Mouse (Mus musculus): Measurements from ENCODE around the gene Nfs1.
"Not testable (repeated sequence)": the region's sequence is repeated elsewhere in the genome, so short reads cannot be mapped to it uniquely, and the experiment has no call there.

The Nfs1 gene

GRCm38 (mm10) chr2:156143367-156143766, 619 bp downstream of the Nfs1 start:
- DNase-seq = no peak

- no peak for DNase-seq
These were observed 1.2 kb downstream of the Nfs1 start for GRCm38 (mm10) chr2:156142820-156143219.

GRCm38 (mm10) chr2:156135695-156136094, 8.3 kb downstream of the Nfs1 start:
- no peak for DNase-seq

- DNase-seq = no peak
These were observed 9.8 kb downstream of the Nfs1 start for GRCm38 (mm10) chr2:156134161-156134560.

GRCm38 (mm10) chr2:156126992-156127391, 17.0 kb downstream of the Nfs1 start, which contains the start of gene Gm28036:
TSS of gene Gm28036 (minus strand) at chr2:156127092.
- DNase-seq = no peak

GRCm38 (mm10) chr2:156123731-156124130, 20.3 kb downstream of the Nfs1 start:
- DNase-seq = peak; percentile 71

- DNase-seq = no peak
These were observed 24.4 kb downstream of the Nfs1 start for GRCm38 (mm10) chr2:156119566-156119965.

GRCm38 (mm10) chr2:156112080-156112423, 31.9 kb downstream of the Nfs1 start:
- not testable (repeated sequence) for DNase-seq

GRCm38 (mm10) chr2:156111358-156112079, 32.5 kb downstream of the Nfs1 start, which contains the start of the genes Cpne1 and Rbm12:
TSS of gene Cpne1 (minus strand) at chr2:156111965.
TSS of gene Rbm12 (minus strand) at chr2:156111978.
- DNase-seq = peak; percentile 90

GRCm38 (mm10) chr2:156110627-156111357, 33.2 kb downstream of the Nfs1 start:
- DNase-seq = peak; percentile 17

GRCm38 (mm10) chr2:156091926-156092325, 52.1 kb downstream of the Nfs1 start:
- DNase-seq = no peak

- DNase-seq = no peak
These were observed 54.2 kb downstream of the Nfs1 start for GRCm38 (mm10) chr2:156089799-156090198.

GRCm38 (mm10) chr2:156087391-156088110, 56.4 kb downstream of the Nfs1 start:
- no peak for DNase-seq

- no peak for DNase-seq
These were observed 59.4 kb downstream of the Nfs1 start for GRCm38 (mm10) chr2:156084541-156084940.

- no peak for DNase-seq
These were observed 63.6 kb downstream of the Nfs1 start for GRCm38 (mm10) chr2:156080391-156080790.

GRCm38 (mm10) chr2:156079674-156080073, 64.3 kb downstream of the Nfs1 start:
- no peak for DNase-seq

- no peak for DNase-seq
These were observed 64.8 kb downstream of the Nfs1 start for GRCm38 (mm10) chr2:156079183-156079560.

GRCm38 (mm10) chr2:156078421-156079182, 65.4 kb downstream of the Nfs1 start:
- DNase-seq = no peak

- DNase-seq = peak; percentile 15
These were observed 66.5 kb downstream of the Nfs1 start for GRCm38 (mm10) chr2:156077461-156077860.

GRCm38 (mm10) chr2:156073725-156074124, 70.3 kb downstream of the Nfs1 start:
- no peak for DNase-seq
